Mouse (Mus musculus): ENCODE measurements around the gene Prss47. TPM values are rescaled to one million over a fixed set of nuclear protein-coding genes. Genes with fewer than 3 reads are reported as not detected.

The Prss47 gene
- total RNA-seq (2022): not detected

DNA sequence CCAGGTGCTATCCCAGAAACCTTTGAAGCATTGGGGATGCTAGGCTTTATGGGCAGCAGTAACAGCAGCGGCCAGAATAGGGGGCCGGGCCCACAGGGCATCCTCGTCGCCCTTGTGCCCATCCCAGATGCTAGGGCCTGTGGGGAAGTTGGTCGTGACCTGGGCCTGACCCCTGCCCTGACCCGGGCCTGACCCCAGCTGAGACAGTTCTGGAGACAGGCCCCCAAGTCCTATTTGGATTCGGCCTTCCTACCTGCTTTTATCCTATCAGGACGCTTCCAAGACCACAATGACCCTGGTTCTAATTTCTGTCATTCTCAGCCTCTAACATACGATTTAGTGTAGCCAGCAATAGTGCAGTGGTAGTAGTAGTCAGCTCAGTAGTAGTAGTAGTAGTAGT is at the start of gene Prss47:
Gene Prss47, minus strand, starts transcription at position 101 of the 400 bp plus-strand sequence.
- DNase-seq (ENCODE audit: low spot score): no peak

DNA sequence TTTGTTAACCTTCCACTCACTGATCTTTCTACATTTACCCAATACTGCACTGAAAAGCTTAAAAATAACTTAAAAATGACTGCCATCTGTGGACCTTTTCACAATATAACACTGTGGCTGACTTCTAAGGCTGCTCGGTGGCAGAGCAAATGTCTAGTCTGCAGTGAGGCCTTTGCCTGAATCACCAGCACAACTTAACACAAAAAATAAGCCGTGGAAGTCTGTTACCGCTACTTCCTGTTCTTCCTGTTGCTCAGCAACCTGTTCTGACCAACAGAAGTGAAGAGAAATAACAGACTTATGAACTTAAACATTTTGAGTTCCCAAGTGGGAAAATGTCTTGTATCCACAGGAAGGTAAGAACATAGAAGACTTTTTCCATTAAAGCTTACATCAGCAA is 48.7 kb upstream of the Prss47 start:
- no peak for DNase-seq (ENCODE audit: low spot score)

DNA sequence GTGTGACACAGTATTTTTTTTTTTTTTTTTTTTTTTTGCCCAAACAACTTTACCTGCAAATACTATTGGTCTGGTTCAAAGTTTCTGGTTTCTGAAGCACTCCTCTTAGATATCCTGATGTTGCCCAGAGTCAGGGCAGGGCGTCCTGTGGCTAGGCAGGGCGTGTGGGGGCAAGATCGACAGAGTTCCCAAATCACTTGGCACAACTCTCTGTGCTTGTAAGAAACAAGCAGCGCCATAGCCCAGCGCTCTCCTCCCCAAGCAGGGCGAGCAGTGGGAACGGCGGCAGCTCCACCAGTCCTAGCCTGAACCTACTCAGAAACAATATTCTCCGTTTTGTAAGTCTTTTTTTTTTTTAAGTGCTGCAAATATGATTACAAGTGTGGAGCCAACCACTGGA is 48.1 kb upstream of the Prss47 start:
- DNase-seq (ENCODE audit: low spot score): no peak

DNA sequence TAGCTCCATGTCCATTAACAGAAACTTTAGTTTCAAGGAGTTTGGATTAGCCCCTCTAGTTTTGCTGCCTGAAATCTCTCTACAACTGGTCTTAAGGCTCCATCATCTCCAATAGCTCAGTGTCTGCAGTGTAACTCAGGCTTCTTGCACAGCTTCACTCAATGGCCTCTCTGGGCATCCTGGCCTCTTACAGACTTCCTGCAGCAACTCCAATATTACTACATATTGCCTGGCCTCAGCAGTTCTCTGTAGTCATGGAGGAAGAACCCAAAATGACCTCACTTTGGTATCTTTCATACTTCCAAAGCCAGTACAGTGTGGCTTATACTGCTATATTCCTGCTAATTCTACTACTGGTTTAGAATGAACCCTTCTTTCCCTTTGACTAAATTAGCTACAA is 44.5 kb upstream of the Prss47 start:
- DNase-seq (ENCODE audit: low spot score): no peak

DNA sequence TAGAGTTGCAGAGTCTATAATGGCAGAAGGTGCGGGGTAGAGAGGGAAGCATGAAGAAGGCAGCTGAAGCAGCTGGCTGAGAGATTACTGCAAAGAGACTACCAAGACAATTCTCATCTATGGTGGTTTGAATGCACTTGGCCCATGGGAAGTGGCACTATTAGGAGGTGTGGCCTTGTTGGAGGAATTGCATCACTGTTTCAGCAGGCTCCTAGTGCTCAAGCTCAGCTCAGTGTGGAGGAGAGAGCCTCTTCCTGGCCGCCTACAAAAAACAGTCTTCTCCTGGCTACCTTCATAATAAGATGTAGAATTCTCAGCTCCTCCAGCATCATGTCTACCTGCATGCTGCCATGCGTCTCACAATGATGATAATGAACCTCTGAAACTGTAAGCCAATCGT is 43.4 kb upstream of the Prss47 start:
- no peak for DNase-seq (ENCODE audit: low spot score)

DNA sequence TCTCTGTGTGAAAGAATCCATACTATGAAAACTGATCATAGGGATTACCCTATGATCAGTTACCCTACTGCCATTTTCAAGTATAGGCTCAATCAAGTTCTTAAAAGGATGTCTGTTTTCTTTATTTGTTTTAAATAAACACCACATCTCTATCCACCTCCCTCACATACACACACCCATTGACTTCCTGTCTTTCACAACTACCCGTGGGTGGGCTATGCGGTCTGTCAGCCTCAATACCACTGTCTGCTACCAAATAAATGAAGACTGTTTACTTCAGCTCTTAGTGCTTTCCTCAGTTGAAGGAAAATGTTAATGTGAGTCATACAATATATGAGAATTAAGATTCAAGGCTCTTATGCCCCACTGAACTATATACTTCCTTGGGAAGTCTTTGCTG is 17.4 kb upstream of the Prss47 start:
- DNase-seq (ENCODE audit: low spot score): no peak

DNA sequence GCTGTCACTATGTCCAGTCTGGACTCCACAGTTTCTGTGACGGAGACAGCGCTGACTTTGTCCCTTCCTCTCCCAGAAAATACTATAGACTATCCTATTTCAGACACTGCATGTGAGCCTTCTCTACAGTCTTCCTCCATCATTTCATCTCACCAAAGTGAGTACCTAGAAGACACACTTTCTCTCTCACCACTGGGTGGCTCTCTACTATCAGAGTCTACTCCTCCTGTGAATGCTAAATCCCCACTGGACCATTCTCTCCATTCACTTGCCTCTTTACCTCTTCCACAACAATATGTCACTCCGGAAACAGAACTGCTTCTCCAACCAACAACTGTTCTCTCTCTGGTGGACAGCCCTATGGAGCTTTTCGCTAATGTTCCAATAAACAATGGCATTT is 17.5 kb downstream of the Prss47 start:
- DNase-seq (ENCODE audit: low spot score): no peak

DNA sequence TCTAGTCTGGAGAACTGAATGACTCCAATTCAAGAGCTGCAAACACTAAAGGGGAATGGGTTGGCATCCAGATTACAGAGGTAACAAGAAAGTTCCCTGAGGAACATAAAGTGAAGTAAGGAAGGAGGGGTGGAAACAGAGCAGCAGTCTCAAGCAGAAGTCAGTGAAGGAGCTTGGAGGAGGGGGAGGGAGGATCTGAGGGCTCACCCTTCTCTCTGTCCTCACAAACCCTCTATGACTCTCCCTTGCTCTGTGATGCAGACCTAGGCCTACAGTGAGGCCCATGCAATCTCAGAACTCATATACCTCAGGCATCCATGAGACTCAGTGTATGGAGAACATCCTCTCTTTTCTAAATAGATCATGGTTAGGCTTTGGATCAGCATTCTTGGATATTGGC is 19.8 kb downstream of the Prss47 start, which contains the start of gene Spata31d1c:
Gene Spata31d1c, plus strand, starts transcription at position 301 of the 400 bp plus-strand sequence.
- no peak for DNase-seq (ENCODE audit: low spot score)

DNA sequence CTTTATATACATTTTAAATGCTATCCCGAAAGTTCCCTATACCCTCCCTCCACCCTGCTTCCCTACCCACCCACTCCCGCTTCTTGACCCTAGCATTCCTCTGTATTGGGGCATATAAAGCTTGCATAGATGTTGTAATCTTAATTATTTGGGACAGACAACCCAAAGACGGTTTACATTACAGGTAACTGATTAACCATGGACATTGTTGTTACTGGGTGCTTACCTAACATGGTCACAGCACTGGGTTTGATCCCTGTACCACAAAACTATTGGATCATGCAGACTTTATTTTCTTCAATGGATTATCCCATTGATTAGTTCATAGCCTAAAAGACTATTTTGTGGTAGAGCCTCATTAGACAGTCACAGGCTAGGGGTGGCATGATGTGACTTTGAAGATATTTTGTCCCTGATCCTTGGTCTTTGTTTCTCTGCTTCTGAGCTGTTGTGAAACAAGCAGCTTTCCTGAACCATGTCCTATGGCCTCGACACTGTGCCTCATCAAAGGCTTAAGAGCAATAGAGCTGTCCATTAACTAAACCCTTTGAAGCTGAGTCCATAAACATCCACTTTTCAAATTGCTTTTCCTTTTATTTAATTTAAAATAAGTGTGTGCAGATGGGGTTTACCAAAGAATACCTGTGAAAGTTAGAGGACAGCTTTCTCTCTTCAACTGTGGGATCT is 41.4 kb downstream of the Prss47 start:
- DNase-seq (ENCODE audit: low spot score): no peak

DNA sequence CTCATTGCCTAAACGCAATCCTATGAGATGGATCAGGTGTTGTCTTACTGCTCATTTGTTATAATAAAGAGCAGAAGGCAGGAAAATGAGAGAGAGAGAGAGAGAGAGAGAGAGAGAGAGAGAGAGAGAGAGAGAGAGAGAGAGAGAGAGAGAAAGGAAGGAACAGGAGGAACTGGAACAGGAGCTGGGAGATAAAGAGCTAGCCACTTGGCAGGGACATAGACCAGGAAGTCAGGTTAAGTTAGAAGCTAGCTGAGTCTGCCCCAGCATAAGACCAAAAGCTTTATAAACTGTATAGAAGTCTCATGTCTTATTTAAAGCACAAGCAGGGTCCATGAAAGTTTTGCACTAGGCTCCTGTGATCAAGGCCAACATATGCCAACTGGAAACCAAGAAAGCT is 44.6 kb downstream of the Prss47 start:
- no peak for DNase-seq (ENCODE audit: low spot score)

DNA sequence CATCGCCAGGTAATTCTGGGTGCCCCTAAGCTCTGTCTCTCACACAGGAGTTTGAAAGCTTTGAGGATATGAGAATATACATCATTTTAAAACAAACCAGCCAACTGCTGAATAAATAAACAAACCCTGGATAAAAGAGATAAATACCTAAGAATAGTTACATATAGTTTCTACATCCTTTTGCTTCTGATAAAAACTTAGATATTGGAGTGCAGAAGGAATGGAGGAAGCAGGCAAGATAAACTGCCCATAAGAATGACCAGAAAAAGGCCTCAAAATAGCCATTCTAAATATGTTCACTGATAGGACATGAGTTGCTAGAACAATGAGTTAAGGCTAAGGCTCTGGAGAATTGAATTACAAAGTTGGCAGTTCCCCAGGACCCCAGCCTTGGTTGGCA is 45.8 kb downstream of the Prss47 start:
- DNase-seq (ENCODE audit: low spot score): no peak

DNA sequence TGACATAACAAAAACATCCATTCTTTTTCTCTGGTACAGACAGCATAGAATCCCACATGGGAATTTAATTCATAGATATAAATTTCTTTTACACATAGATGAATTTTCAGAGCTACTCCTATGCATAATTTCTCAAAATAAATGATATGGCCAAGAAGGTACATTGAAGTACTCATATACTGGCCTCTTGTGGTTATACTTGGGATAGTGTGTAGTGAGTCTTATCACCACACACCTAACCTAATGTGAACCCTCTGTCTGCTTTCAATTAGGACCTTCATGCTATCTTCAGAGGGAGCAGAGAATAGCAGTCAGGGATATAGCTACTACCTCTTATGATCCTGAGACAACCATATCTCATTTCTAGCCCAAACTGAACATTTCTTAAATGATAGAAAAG is 47.1 kb downstream of the Prss47 start:
- DNase-seq (ENCODE audit: low spot score): no peak

Other genes starting within 250 kb of the Prss47 start
- gene Cntnap3, start 148.8 kb downstream of the Prss47 start, total RNA-seq (2022): under 1 TPM in 1 of 4 experiments, not detected in 3; 0.03 TPM
- not detected for gene Spata31, start 135.4 kb downstream of the Prss47 start, total RNA-seq (2022)
- not detected for gene Spata31d1c, start 19.7 kb downstream of the Prss47 start, total RNA-seq (2022)
- 10 to 100 TPM; 11.7 to 14.3 (median 13.0) TPM for gene Mfsd14b, start 60.2 kb upstream of the Prss47 start, total RNA-seq (2022)
- not detected for gene Olfr465-ps1, start 85.3 kb upstream of the Prss47 start, total RNA-seq (2022)
- gene Olfr466, start 97.5 kb upstream of the Prss47 start, total RNA-seq (2022): not detected
- gene Nlrp4f, start 153.2 kb upstream of the Prss47 start, total RNA-seq (2022): not detected
- not detected for gene Gm10775, start 206.8 kb upstream of the Prss47 start, total RNA-seq (2022)
- 10 to 100 TPM; 20.1 to 26.1 (median 21.2) TPM for gene Zfp369, start 226.1 kb upstream of the Prss47 start, total RNA-seq (2022)

All from heart, adult 8-10 months (tissue).